Mouse (Mus musculus): ENCODE data around the gene Zfp367. TPM values are rescaled to one million over a fixed set of nuclear protein-coding genes. Genes with fewer than 3 reads are reported as not detected.

Zfp367 gene
- polyA plus RNA-seq, 1 experiment from 2014 or later = 15.6 TPM

- Histone ChIP-seq H3K4me2 (no peak overlapping the region), H3K27ac (no peak overlapping the region), H3K4me3 (no peak overlapping the region), H3K36me3 (no peaks in the 10 kb centered on the region), H3K9me3 (no peaks in the 10 kb centered on the region), H3K4me1 (peaks cover 5% of the 10 kb centered on the region; the same call in 1 of the 2 replicates), H3K27me3 (no peaks in the 10 kb centered on the region), H3K9ac (no peak overlapping the region)
- ATAC-seq (ENCODE audit: insufficient number of reproducible peaks, insufficient read depth, low FRiP score, low TSS enrichment, low read depth) = no peak
- WGBS = 84% methylated on average over 7 of the region's 7 CpGs
Measured at GRCm38 (mm10) chr13:64088057-64088456, 64.9 kb downstream of the Zfp367 start.

- H3K4me2 ChIP-seq = no peak overlapping the region
- H3K4me1 ChIP-seq = peaks cover 9% of the 10 kb centered on the region
- 81% methylated on average over 5 of the region's 5 CpGs for WGBS
- H3K27ac ChIP-seq = no peak overlapping the region
- no peak overlapping the region for H3K9ac ChIP-seq
- no peak for ATAC-seq (ENCODE audit: insufficient number of reproducible peaks, insufficient read depth, low FRiP score, low TSS enrichment, low read depth)
- H3K36me3 ChIP-seq = no peaks in the 10 kb centered on the region
- no peaks in the 10 kb centered on the region for H3K9me3 ChIP-seq
- H3K27me3 ChIP-seq = no peaks in the 10 kb centered on the region
- H3K4me3 ChIP-seq = no peak overlapping the region
Measured at GRCm38 (mm10) chr13:64086036-64086435, 67.0 kb downstream of the Zfp367 start.

- H3K36me3 ChIP-seq = no peaks in the 10 kb centered on the region
Measured at GRCm38 (mm10) chr13:64083331-64083730, 69.7 kb downstream of the Zfp367 start.

More at GRCm38 (mm10) chr13:64083331-64083730, 69.7 kb downstream of the Zfp367 start:
- Histone ChIP-seq H3K9me3 (no peaks in the 10 kb centered on the region), H3K4me3 (no peak overlapping the region), H3K27me3 (no peaks in the 10 kb centered on the region), H3K9ac (no peak overlapping the region), H3K27ac (no peak overlapping the region), H3K4me2 (no peak overlapping the region), H3K4me1 (peaks cover 13% of the 10 kb centered on the region)
- ATAC-seq (ENCODE audit: insufficient number of reproducible peaks, insufficient read depth, low FRiP score, low TSS enrichment, low read depth) = no peak
- 81% methylated on average over 3 of the region's 3 CpGs for WGBS

Other genes with a start within 250 kb of the Zfp367 start
- not detected in 2 replicates for gene Hsd17b3, start 64.0 kb downstream of the Zfp367 start, polyA plus RNA-seq (2015; fragmentation: Nextera tagmentation; extraction: Ambion mirVana)
- 3.4 and 5.7 TPM in 2 replicates for gene Slc35d2, start 23.8 kb downstream of the Zfp367 start, polyA plus RNA-seq (2015; fragmentation: Nextera tagmentation; extraction: Ambion mirVana)
- gene Habp4, start 8.6 kb upstream of the Zfp367 start, polyA plus RNA-seq (2015; fragmentation: Nextera tagmentation; extraction: Ambion mirVana) = 25.2 and 25.5 TPM in 2 replicates
- 20.7 and 26.1 TPM in 2 replicates for gene Cdc14b, start 122.1 kb upstream of the Zfp367 start, polyA plus RNA-seq (2015; fragmentation: Nextera tagmentation; extraction: Ambion mirVana)
- gene Aaed1, start 159.5 kb upstream of the Zfp367 start, polyA plus RNA-seq (2015; fragmentation: Nextera tagmentation; extraction: Ambion mirVana) = 33.9 and 36.0 TPM in 2 replicates
- 174 and 193 TPM in 2 replicates for gene Ctsl, start 217.7 kb upstream of the Zfp367 start, polyA plus RNA-seq (2015; fragmentation: Nextera tagmentation; extraction: Ambion mirVana)

All from embryonic facial prominence, embryonic 13.5 days (tissue).